Mouse (Mus musculus) embryonic facial prominence, embryonic 13.5 days (tissue): Measurements from ENCODE around the gene Diexf. TPM values are rescaled to one million over a fixed set of nuclear protein-coding genes. Genes with fewer than 3 reads are reported as not detected.

Experiments
- ATAC-seq: fragments of 200-750 bp; cut with Nextera tagmentation; 2 replicates; pipeline ENCODE4 v1.8.0; 2017; ENCODE audit warnings: low read depth; ENCODE audit not compliant: insufficient number of reproducible peaks, insufficient read depth, low FRiP score, low TSS enrichment
- H3K27ac ChIP-seq: fragments of 300-500 bp; sonication (generic); 2 replicates; pipeline ENCODE4 v1.5.1; 2015; ENCODE audit warnings: moderate library complexity, mild to moderate bottlenecking, inconsistent platforms
- H3K27me3 ChIP-seq: fragments of 300-500 bp; sonication (generic); 2 replicates; pipeline ENCODE4 v1.6.1; 2015; ENCODE audit warnings: mild to moderate bottlenecking, inconsistent platforms
- H3K36me3 ChIP-seq: fragments of 300-500 bp; sonication (generic); 2 replicates; pipeline ENCODE4 v1.6.1; 2015; ENCODE audit warnings: mild to moderate bottlenecking, inconsistent platforms
- H3K4me1 ChIP-seq: fragments of 300-500 bp; sonication (generic); 2 replicates; pipeline ENCODE4 v1.6.1; 2015; ENCODE audit warnings: inconsistent platforms
- H3K4me2 ChIP-seq: fragments of 300-500 bp; sonication (generic); 2 replicates; pipeline ENCODE4 v1.6.1; 2015; ENCODE audit warnings: moderate library complexity, mild to moderate bottlenecking, inconsistent platforms
- H3K4me3 ChIP-seq: fragments of 300-500 bp; sonication (generic); 2 replicates; pipeline ENCODE4 v1.5.1; 2015; ENCODE audit warnings: mild to moderate bottlenecking, inconsistent platforms
- H3K9ac ChIP-seq: fragments of 300-500 bp; sonication (generic); 2 replicates; pipeline ENCODE4 v1.6.1; 2015; ENCODE audit warnings: mild to moderate bottlenecking, inconsistent platforms
- H3K9me3 ChIP-seq: fragments of 300-500 bp; sonication (generic); 2 replicates; pipeline ENCODE4 v1.6.1; 2016; ENCODE audit warnings: inconsistent platforms
- WGBS: fragments of 180-500 bp; shearing (Covaris S2); methylation state at CpG from one replicate; pipeline ENCODE4 v1.1.7; 2015; ENCODE audit warnings: mixed read lengths; 5-methylcytosine and 5-hydroxymethylcytosine counted together
- polyA plus RNA-seq: library from polyadenylated mRNA; unstranded; fragments of >200 nt; fragmentation: Nextera tagmentation; extraction: Ambion mirVana; gene quantifications from 2 replicates; pipeline ENCODE4 v1.2.1, GENCODE M21; 2015

Diexf gene
- polyA plus RNA-seq, 1 experiment from 2014 or later, result 13.5 TPM

GRCm38 (mm10) chr1:193156316-193157110 is 26.4 kb upstream of the Diexf start:
- peak overlapping the region; percentile 64 for H3K4me2 ChIP-seq
- H3K36me3 ChIP-seq, result no peaks in the 10 kb centered on the region
- H3K4me1 ChIP-seq, result peaks cover 52% of the 10 kb centered on the region
- H3K27ac ChIP-seq, result peak overlapping the region; percentile 87
- no peaks in the 10 kb centered on the region for H3K9me3 ChIP-seq
- H3K27me3 ChIP-seq, result peaks cover 32% of the 10 kb centered on the region
- H3K4me3 ChIP-seq, result no peak overlapping the region
- H3K9ac ChIP-seq, result no peak overlapping the region
- WGBS, result 52% methylated on average over 15 of the region's 15 CpGs
- no peak for ATAC-seq

- peaks cover 58% of the 10 kb centered on the region for H3K4me1 ChIP-seq
- H3K4me3 ChIP-seq, result peak overlapping the region; percentile 48
- H3K9ac ChIP-seq, result peak overlapping the region; percentile 64
- H3K4me2 ChIP-seq, result peak overlapping the region; percentile 64
- H3K36me3 ChIP-seq, result no peaks in the 10 kb centered on the region
- no peaks in the 10 kb centered on the region for H3K9me3 ChIP-seq
- peaks cover 39% of the 10 kb centered on the region for H3K27me3 ChIP-seq
- 0 out of 2 replicates have a peak, but pooled peaks have one; percentile 2 for ATAC-seq
- H3K27ac ChIP-seq, result no peak overlapping the region
- 21% methylated on average over 16 of the region's 16 CpGs for WGBS
These were observed 23.5 kb upstream of the Diexf start for GRCm38 (mm10) chr1:193153561-193153960.

GRCm38 (mm10) chr1:193152872-193153271 is 22.8 kb upstream of the Diexf start, which contains the start of gene Irf6:
Irf6 (plus strand) TSS chr1:193153111.
- peaks cover 39% of the 10 kb centered on the region for H3K27me3 ChIP-seq
- peak; percentile 94 for ATAC-seq

GRCm38 (mm10) chr1:193151134-193151533 is 21.1 kb upstream of the Diexf start:
- H3K27ac ChIP-seq, result no peak overlapping the region
- ATAC-seq, result no peak
- no peak overlapping the region for H3K4me2 ChIP-seq
- H3K27me3 ChIP-seq, result peaks cover 39% of the 10 kb centered on the region
- 18% methylated on average over 7 of the region's 7 CpGs for WGBS
- H3K9ac ChIP-seq, result 0 out of 2 replicates have a peak overlapping the region, but pooled peaks have one; percentile 11
- peaks cover 40% of the 10 kb centered on the region for H3K4me1 ChIP-seq
- no peaks in the 10 kb centered on the region for H3K9me3 ChIP-seq
- no peaks in the 10 kb centered on the region for H3K36me3 ChIP-seq
- H3K4me3 ChIP-seq, result no peak overlapping the region

More at GRCm38 (mm10) chr1:193152872-193153271, 22.8 kb upstream of the Diexf start, which contains the start of gene Irf6:
- peak within 1 kb of the TSS; percentile 48 for H3K4me3 ChIP-seq
- peaks cover 58% of the 10 kb centered on the region for H3K4me1 ChIP-seq
- no peaks in the 10 kb centered on the region for H3K36me3 ChIP-seq
- no peak within 1 kb of the TSS for H3K27ac ChIP-seq
- peak within 1 kb of the TSS; percentile 64 for H3K9ac ChIP-seq
- no peaks in the 10 kb centered on the region for H3K9me3 ChIP-seq
- peak within 1 kb of the TSS; percentile 64 for H3K4me2 ChIP-seq
- WGBS, result under 1% methylated on average over 30 of the region's 30 CpGs

- Histone ChIP-seq H3K27me3 (peaks cover 29% of the 10 kb centered on the region), H3K9ac (no peak overlapping the region), H3K27ac (no peak overlapping the region), H3K9me3 (no peaks in the 10 kb centered on the region), H3K36me3 (no peaks in the 10 kb centered on the region), H3K4me2 (no peak overlapping the region), H3K4me1 (peaks cover 28% of the 10 kb centered on the region), H3K4me3 (no peak overlapping the region)
- 51% methylated on average over 3 of the region's 3 CpGs for WGBS
- ATAC-seq, result no peak
These were observed 19.2 kb upstream of the Diexf start for GRCm38 (mm10) chr1:193149231-193149630.

GRCm38 (mm10) chr1:193146416-193146815 is 16.3 kb upstream of the Diexf start:
- Histone ChIP-seq H3K9me3 (no peaks in the 10 kb centered on the region), H3K36me3 (no peaks in the 10 kb centered on the region), H3K9ac (no peak overlapping the region), H3K4me3 (no peak overlapping the region), H3K4me1 (peaks cover 16% of the 10 kb centered on the region), H3K4me2 (no peak overlapping the region), H3K27me3 (peaks cover 8% of the 10 kb centered on the region; the same call in 1 of the 2 replicates), H3K27ac (no peak overlapping the region)
- ATAC-seq, result no peak
- WGBS, result 85% methylated on average over 1 of the region's 1 CpGs

- Histone ChIP-seq H3K27me3 (no peaks in the 10 kb centered on the region), H3K4me3 (no peak overlapping the region), H3K9ac (no peak overlapping the region), H3K9me3 (no peaks in the 10 kb centered on the region), H3K36me3 (no peaks in the 10 kb centered on the region), H3K4me2 (no peak overlapping the region), H3K4me1 (peaks cover 8% of the 10 kb centered on the region), H3K27ac (no peak overlapping the region)
- 84% methylated on average over 4 of the region's 4 CpGs for WGBS
- no peak for ATAC-seq
These were observed 15.0 kb upstream of the Diexf start for GRCm38 (mm10) chr1:193145101-193145500.

GRCm38 (mm10) chr1:193144516-193144915 is 14.4 kb upstream of the Diexf start:
- 85% methylated on average over 6 of the region's 6 CpGs for WGBS
- Histone ChIP-seq H3K4me3 (no peak overlapping the region), H3K36me3 (no peaks in the 10 kb centered on the region), H3K4me2 (no peak overlapping the region), H3K9ac (no peak overlapping the region), H3K4me1 (peaks cover 11% of the 10 kb centered on the region), H3K27me3 (no peaks in the 10 kb centered on the region), H3K27ac (no peak overlapping the region), H3K9me3 (no peaks in the 10 kb centered on the region)
- ATAC-seq, result no peak

GRCm38 (mm10) chr1:193142517-193143062 is 12.5 kb upstream of the Diexf start:
- 72% methylated on average over 8 of the region's 8 CpGs for whole genome bisulfite sequencing
- Histone ChIP-seq H3K27ac (peak overlapping the region; percentile 62; the same call in 1 of the 2 replicates), H3K4me1 (peaks cover 20% of the 10 kb centered on the region), H3K4me2 (no peak overlapping the region), H3K36me3 (no peaks in the 10 kb centered on the region), H3K9ac (no peak overlapping the region), H3K9me3 (no peaks in the 10 kb centered on the region), H3K4me3 (no peak overlapping the region), H3K27me3 (no peaks in the 10 kb centered on the region)
- no peak for ATAC-seq

GRCm38 (mm10) chr1:193141118-193141517 is 11.0 kb upstream of the Diexf start:
- no peaks in the 10 kb centered on the region for H3K27me3 ChIP-seq
- H3K9ac ChIP-seq, result peak overlapping the region; percentile 17; the same call in 1 of the 2 replicates
- H3K36me3 ChIP-seq, result no peaks in the 10 kb centered on the region
- 51% methylated on average over 7 of the region's 7 CpGs for WGBS
- peak overlapping the region; percentile 85 for H3K27ac ChIP-seq
- H3K4me2 ChIP-seq, result peak overlapping the region; percentile 5; the same call in 1 of the 2 replicates
- H3K9me3 ChIP-seq, result no peaks in the 10 kb centered on the region
- no peak for ATAC-seq
- no peak overlapping the region for H3K4me3 ChIP-seq
- peaks cover 20% of the 10 kb centered on the region for H3K4me1 ChIP-seq

GRCm38 (mm10) chr1:193138669-193139068 is 8.6 kb upstream of the Diexf start:
- no peaks in the 10 kb centered on the region for H3K27me3 ChIP-seq
- ATAC-seq, result no peak
- H3K9me3 ChIP-seq, result no peaks in the 10 kb centered on the region
- no peak overlapping the region for H3K4me2 ChIP-seq
- H3K36me3 ChIP-seq, result no peaks in the 10 kb centered on the region
- H3K4me3 ChIP-seq, result no peak overlapping the region
- WGBS, result 44% methylated on average over 3 of the region's 3 CpGs
- peaks cover 20% of the 10 kb centered on the region for H3K4me1 ChIP-seq
- H3K9ac ChIP-seq, result no peak overlapping the region
- no peak overlapping the region for H3K27ac ChIP-seq

GRCm38 (mm10) chr1:193138087-193138486 is 8.0 kb upstream of the Diexf start:
- 36% methylated on average over 7 of the region's 7 CpGs for WGBS

More at GRCm38 (mm10) chr1:193138087-193138486, 8.0 kb upstream of the Diexf start:
- H3K27me3 ChIP-seq, result no peaks in the 10 kb centered on the region
- no peaks in the 10 kb centered on the region for H3K9me3 ChIP-seq
- no peak overlapping the region for H3K4me2 ChIP-seq
- ATAC-seq, result no peak
- H3K36me3 ChIP-seq, result no peaks in the 10 kb centered on the region
- H3K4me3 ChIP-seq, result no peak overlapping the region
- peaks cover 20% of the 10 kb centered on the region for H3K4me1 ChIP-seq
- no peak overlapping the region for H3K27ac ChIP-seq
- no peak overlapping the region for H3K9ac ChIP-seq
